In genomic region chr7:141440613-141441012, GRCm38 (mm10) we compare ENCODE assay signal across 8 mouse cellular contexts. TPM values are rescaled to one million over a fixed set of nuclear protein-coding genes. Genes with fewer than 3 reads are reported as not detected.
A peak's percentile ranks its signal among the peaks of the same experiment; 100 is the strongest.
DNase-seq lines count a peak whose midpoint lies in the region; ATAC-seq and TF ChIP-seq lines count a peak whose summit lies in the region.
"Had no signal": no experiment of that assay in that cellular context is flagged by ENCODE, and none has a peak within 500 bp of the region (broad histone marks: within the 10 kb centered on the region; RNA-seq: fewer than 3 reads in every experiment).

No protein-coding gene starts in this region.

- no peaks in the 10 kb centered on the region; the same call in 1 of the 2 replicates for H3K79me2 ChIP-seq in liver, adult 2 months (ENCODE audit: control insufficient read depth, insufficient read depth, low read length)

- WGBS in forebrain, embryonic 14.5 days, result 26% methylated on average over 6 of the region's 6 CpGs
- WGBS in liver, adult 2 months, result 8% methylated on average over 6 of the region's 6 CpGs
- WGBS in stomach, postnatal 0 days, result 28% methylated on average over 6 of the region's 6 CpGs

- H3K9ac ChIP-seq in forebrain, embryonic 14.5 days (ENCODE audit: low read length), result no peak overlapping the region
- H3K9ac ChIP-seq in liver, adult 2 months (ENCODE audit: low read depth, low read length), result no peak overlapping the region
- no peak overlapping the region for H3K9ac ChIP-seq in stomach, postnatal 0 days (ENCODE audit: low read length)
- H3K9ac ChIP-seq: lung, embryonic 15.5 days had no signal

- peaks cover 22% of the 10 kb centered on the region for H3K4me1 ChIP-seq in forebrain, embryonic 14.5 days (ENCODE audit: control insufficient read depth, insufficient read depth, low read length)
- peaks cover 21% of the 10 kb centered on the region for H3K4me1 ChIP-seq in liver, adult 2 months (ENCODE audit: control insufficient read depth, insufficient read depth, low read length)
- H3K4me1 ChIP-seq in stomach, postnatal 0 days (replicated peaks; ENCODE audit: control insufficient read depth, insufficient read depth), result peaks cover 9% of the 10 kb centered on the region

- H3K36me3 ChIP-seq in forebrain, embryonic 14.5 days (ENCODE audit: control insufficient read depth, insufficient read depth, low read length), result peaks cover 21% of the 10 kb centered on the region
- no peaks in the 10 kb centered on the region for H3K36me3 ChIP-seq in liver, adult 2 months (ENCODE audit: control insufficient read depth, insufficient read depth, low read length)
- no peaks in the 10 kb centered on the region for H3K36me3 ChIP-seq in stomach, postnatal 0 days (ENCODE audit: control insufficient read depth, insufficient read depth, low read length)

- intact Hi-C loops in left cerebral cortex, adult 2 months (cut with DNase I), result no loop called here

- TF ChIP-seq POLR2A in liver, adult 2 months (IDR thresholded peaks at IDR 0.05; ENCODE audit: extremely low read depth, insufficient read depth, low read length), result no peak

- no peak overlapping the region for H3K4me3 ChIP-seq in left cerebral cortex, adult 2 months
- H3K4me3 ChIP-seq in forebrain, embryonic 14.5 days (ENCODE audit: low read depth, low read length), result no peak overlapping the region
- no peak overlapping the region for H3K4me3 ChIP-seq in liver, adult 2 months (ENCODE audit: insufficient read depth, low read depth, low read length)
- no peak overlapping the region for H3K4me3 ChIP-seq in stomach, postnatal 0 days (ENCODE audit: low read depth, low read length)
- H3K4me3 ChIP-seq: lung, embryonic 15.5 days had no signal

- no peak overlapping the region for H3K4me2 ChIP-seq in forebrain, embryonic 14.5 days (ENCODE audit: low read length)
- H3K4me2 ChIP-seq in stomach, postnatal 0 days (replicated peaks; ENCODE audit: low read depth), result no peak overlapping the region
- H3K4me2 ChIP-seq: lung, embryonic 15.5 days had no signal

- no peak overlapping the region for H3K27ac ChIP-seq in left cerebral cortex, adult 2 months
- no peak overlapping the region for H3K27ac ChIP-seq in forebrain, embryonic 14.5 days (ENCODE audit: low read depth, low read length)
- no peak overlapping the region for H3K27ac ChIP-seq in liver, adult 2 months (replicated peaks; ENCODE audit: insufficient read depth, low read depth, low read length)
- H3K27ac ChIP-seq in stomach, postnatal 0 days (replicated peaks), result no peak overlapping the region
- H3K27ac ChIP-seq: lung, embryonic 15.5 days had no signal

- ATAC-seq in forebrain, embryonic 14.5 days, result no peak
- ATAC-seq in stomach, postnatal 0 days (ENCODE audit: low FRiP score, low TSS enrichment), result no peak

- no peak for TF ChIP-seq EP300 in stomach, postnatal 0 days (optimal IDR thresholded peaks at IDR 0.05)

- no peak for DNase-seq in left cerebral cortex, adult 2 months (ENCODE audit: extremely low spot score in 1 of 2, low spot score in 2 of 2)
- DNase-seq in left cerebral cortex, adult 8-10 months (ENCODE audit: low spot score in 2 of 2), result no peak
- peak; percentile 89 for DNase-seq in ES-CJ7 (ENCODE audit: low read depth, low spot score)
- peak; percentile 80 for DNase-seq in adrenal gland, postnatal 14 days
- DNase-seq in forebrain, embryonic 14.5 days (ENCODE audit: low spot score), result peak; percentile 42
- DNase-seq in liver, adult 2 months (ENCODE audit: extremely low read depth, low read depth, low spot score), result peak; percentile 57
- DNase-seq in stomach, postnatal 0 days (ENCODE audit: low spot score), result peak; percentile 68

- 0 out of 2 replicates have a peak, but pooled peaks cover 2% of the 10 kb centered on the region for H3K27me3 ChIP-seq in forebrain, embryonic 14.5 days (replicated peaks; ENCODE audit: control insufficient read depth, insufficient read depth, low read length)
- no peaks in the 10 kb centered on the region for H3K27me3 ChIP-seq in liver, adult 2 months (ENCODE audit: control insufficient read depth, insufficient read depth, low read length)
- no peaks in the 10 kb centered on the region for H3K27me3 ChIP-seq in stomach, postnatal 0 days (ENCODE audit: control insufficient read depth, insufficient read depth, low read length)
- H3K27me3 ChIP-seq: lung, embryonic 15.5 days had no signal

- TF ChIP-seq CTCF in left cerebral cortex, adult 2 months (IDR thresholded peaks at IDR 0.05), result peak; percentile 74
- TF ChIP-seq CTCF in liver, adult 2 months (IDR thresholded peaks at IDR 0.05; ENCODE audit: low read depth, low read length), result peak; percentile 77
- peak; percentile 87 for TF ChIP-seq CTCF in stomach, postnatal 0 days (IDR thresholded peaks at IDR 0.05; ENCODE audit: low read depth)

- H3K9me3 ChIP-seq in forebrain, embryonic 14.5 days (replicated peaks; ENCODE audit: control insufficient read depth, low read length), result no peaks in the 10 kb centered on the region
- H3K9me3 ChIP-seq in stomach, postnatal 0 days (ENCODE audit: control insufficient read depth, low read length), result no peaks in the 10 kb centered on the region
- H3K9me3 ChIP-seq: lung, embryonic 15.5 days had no signal

RNA-seq across cellular contexts. Expression of gene Slc25a22, which starts 2.9 kb away (rescaled TPM):
- total RNA-seq in left cerebral cortex, adult 2 months (2021), result 100 to 1,000 TPM; 253 to 262 TPM
- total RNA-seq in left cerebral cortex, adult 8-10 months (2022), result 100 to 1,000 TPM; 245 to 266 (median 253) TPM
- total RNA-seq in adrenal gland, postnatal 14 days (2021), result 87.0 and 91.0 TPM in 2 replicates
- polyA plus RNA-seq in forebrain, embryonic 14.5 days (2014; fragmentation: Nextera tagmentation; extraction: Ambion mirVana), result 56.0 and 81.6 TPM in 2 replicates
- 26.1 and 40.7 TPM in 2 replicates for total RNA-seq in liver, adult 2 months (2014; rRNA removed)
- polyA plus RNA-seq in liver, adult 2 months (2012; rRNA removed), result 315 and 345 TPM in 2 replicates
- polyA plus RNA-seq in stomach, postnatal 0 days (2015; fragmentation: Nextera tagmentation; extraction: Ambion mirVana), result 17.2 and 17.6 TPM in 2 replicates

RNA-seq across cellular contexts. Expression of gene Pidd1, which starts 3.2 kb away (rescaled TPM):
- total RNA-seq in left cerebral cortex, adult 2 months (2021), result 1 to 10 TPM in 1 of 2 experiments, under 1 TPM in 1; 0.93 to 1.2 TPM
- total RNA-seq in left cerebral cortex, adult 8-10 months (2022), result 1 to 10 TPM in 3 of 4 experiments, under 1 TPM in 1; 0.88 to 2.5 (median 1.3) TPM
- 3.5 and 5.9 TPM in 2 replicates for total RNA-seq in adrenal gland, postnatal 14 days (2021)
- 5.4 and 5.6 TPM in 2 replicates for polyA plus RNA-seq in forebrain, embryonic 14.5 days (2014; fragmentation: Nextera tagmentation; extraction: Ambion mirVana)
- total RNA-seq in liver, adult 2 months (2014; rRNA removed), result 0.37 and 0.94 TPM in 2 replicates
- polyA plus RNA-seq in liver, adult 2 months (2012; rRNA removed), result 3.8 and 4.7 TPM in 2 replicates
- polyA plus RNA-seq in stomach, postnatal 0 days (2015; fragmentation: Nextera tagmentation; extraction: Ambion mirVana), result 1.8 and 2.0 TPM in 2 replicates

RNA-seq across cellular contexts. Expression of gene Rplp2, which starts 6.6 kb away (rescaled TPM):
- 100 to 1,000 TPM; 552 to 567 TPM for total RNA-seq in left cerebral cortex, adult 2 months (2021)
- total RNA-seq in left cerebral cortex, adult 8-10 months (2022), result 100 to 1,000 TPM; 524 to 612 (median 563) TPM
- total RNA-seq in adrenal gland, postnatal 14 days (2021), result 908 and 1,128 TPM in 2 replicates
- 740 and 845 TPM in 2 replicates for polyA plus RNA-seq in forebrain, embryonic 14.5 days (2014; fragmentation: Nextera tagmentation; extraction: Ambion mirVana)
- total RNA-seq in liver, adult 2 months (2014; rRNA removed), result 255 and 308 TPM in 2 replicates
- 265 and 286 TPM in 2 replicates for polyA plus RNA-seq in liver, adult 2 months (2012; rRNA removed)
- 1,187 and 1,334 TPM in 2 replicates for polyA plus RNA-seq in stomach, postnatal 0 days (2015; fragmentation: Nextera tagmentation; extraction: Ambion mirVana)

RNA-seq across cellular contexts. Expression of gene Cend1, which starts 11.3 kb away (rescaled TPM):
- total RNA-seq in left cerebral cortex, adult 2 months (2021), result 100 to 1,000 TPM; 279 to 288 TPM
- total RNA-seq in left cerebral cortex, adult 8-10 months (2022), result 100 to 1,000 TPM; 286 to 326 (median 299) TPM
- total RNA-seq in adrenal gland, postnatal 14 days (2021), result 1.0 and 3.6 TPM in 2 replicates
- 21.3 and 25.1 TPM in 2 replicates for polyA plus RNA-seq in forebrain, embryonic 14.5 days (2014; fragmentation: Nextera tagmentation; extraction: Ambion mirVana)
- 0.13 TPM in 1 of 2 replicates, not detected in the other for total RNA-seq in liver, adult 2 months (2014; rRNA removed)
- 0.09 and 0.10 TPM in 2 replicates for polyA plus RNA-seq in liver, adult 2 months (2012; rRNA removed)
- 2.0 and 2.5 TPM in 2 replicates for polyA plus RNA-seq in stomach, postnatal 0 days (2015; fragmentation: Nextera tagmentation; extraction: Ambion mirVana)

RNA-seq across cellular contexts. Expression of gene Pnpla2, which starts 14.4 kb away (rescaled TPM):
- 10 to 100 TPM; 26.0 to 31.7 TPM for total RNA-seq in left cerebral cortex, adult 2 months (2021)
- total RNA-seq in left cerebral cortex, adult 8-10 months (2022), result 10 to 100 TPM; 21.2 to 32.6 (median 27.2) TPM
- 1,289 and 1,648 TPM in 2 replicates for total RNA-seq in adrenal gland, postnatal 14 days (2021)
- polyA plus RNA-seq in forebrain, embryonic 14.5 days (2014; fragmentation: Nextera tagmentation; extraction: Ambion mirVana), result 16.3 and 20.5 TPM in 2 replicates
- 22.6 and 31.7 TPM in 2 replicates for total RNA-seq in liver, adult 2 months (2014; rRNA removed)
- polyA plus RNA-seq in liver, adult 2 months (2012; rRNA removed), result 83.7 and 84.8 TPM in 2 replicates
- polyA plus RNA-seq in stomach, postnatal 0 days (2015; fragmentation: Nextera tagmentation; extraction: Ambion mirVana), result 82.1 and 88.0 TPM in 2 replicates

Comparison
In these comparisons a context has a peak if more than half of its experiments do, and no peak if none do; other contexts are left out.
1. DNase-seq: peak in ES-CJ7 (single experiment), adrenal gland, postnatal 14 days (single experiment), forebrain, embryonic 14.5 days (single experiment), liver, adult 2 months (single experiment) and stomach, postnatal 0 days (single experiment); none in left cerebral cortex, adult 2 months (0 of 2) and left cerebral cortex, adult 8-10 months (0 of 2).
2. Peak in every context shown above with its lines, with median percentiles within 50 percentile points of each other: CTCF ChIP-seq.